Mouse (Mus musculus): ENCODE results near the gene Fastkd5. TPM values are rescaled to one million over a fixed set of nuclear protein-coding genes. Genes with fewer than 3 reads are reported as not detected.

Fastkd5 gene
- polyA plus RNA-seq, 1 experiment from 2014 or later = 13.6 TPM

DNA sequence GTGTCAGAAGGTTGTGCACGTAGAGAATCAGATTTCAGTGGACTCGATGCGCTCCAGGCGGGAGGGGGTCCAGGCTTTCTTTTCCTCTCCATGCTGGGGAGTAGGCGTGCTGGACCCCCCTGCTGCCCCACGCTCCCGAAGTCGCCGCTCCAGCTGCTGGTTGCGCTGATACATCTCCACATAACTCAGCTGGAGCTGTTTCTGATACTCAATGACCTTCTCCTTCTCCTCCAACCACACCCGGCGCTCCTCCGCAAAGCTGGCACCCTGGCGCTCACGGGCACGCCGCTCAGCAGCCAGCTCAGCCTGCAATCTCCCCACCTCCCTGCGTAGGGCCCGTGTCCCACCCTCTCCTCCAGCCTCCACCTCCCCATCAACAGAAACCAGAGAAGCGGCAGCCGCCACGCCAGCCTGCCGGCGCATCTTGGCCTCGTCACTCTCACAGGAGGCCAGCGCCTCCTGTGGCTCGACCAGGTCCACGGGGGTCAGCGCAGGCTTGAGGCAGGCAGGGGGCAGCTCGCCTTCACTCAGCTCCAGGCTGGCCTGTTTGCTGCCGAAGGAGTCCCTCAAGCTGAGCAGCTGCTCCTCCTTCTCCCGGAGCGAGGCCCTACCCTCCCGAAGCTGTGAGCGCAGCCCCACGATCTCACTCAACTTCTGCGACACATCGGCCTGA, 5.0 kb upstream of the Fastkd5 start:
- peak; percentile 40 for DNase-seq (ENCODE audit: low spot score)

- DNase-seq (ENCODE audit: low spot score) = no peak
Observed at GRCm38 (mm10) chr2:130634006-130634738, 4.3 kb upstream of the Fastkd5 start.

- no peak for DNase-seq (ENCODE audit: low spot score)
Observed at GRCm38 (mm10) chr2:130632887-130633675, 3.3 kb upstream of the Fastkd5 start.

DNA sequence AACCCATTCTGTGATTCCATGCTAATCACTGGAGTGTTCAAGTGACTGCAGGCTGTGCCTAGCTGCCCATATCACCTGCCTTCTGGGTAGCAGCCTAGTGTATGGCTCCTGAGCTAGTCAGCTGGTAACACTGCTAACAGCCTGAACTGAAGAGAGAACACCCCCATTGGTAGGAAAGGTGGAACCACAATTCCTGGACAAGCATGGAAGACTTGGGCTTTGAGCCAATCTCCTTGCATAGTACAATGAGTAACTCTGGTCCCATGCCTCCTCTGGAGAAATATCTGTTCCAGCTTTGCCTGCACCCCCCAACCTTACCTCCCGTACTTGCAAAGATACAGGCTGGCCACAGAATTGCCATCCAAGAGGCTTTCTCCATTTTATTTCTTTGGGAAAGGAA, 2.6 kb upstream of the Fastkd5 start:
- no peak for DNase-seq (ENCODE audit: low spot score)

DNA sequence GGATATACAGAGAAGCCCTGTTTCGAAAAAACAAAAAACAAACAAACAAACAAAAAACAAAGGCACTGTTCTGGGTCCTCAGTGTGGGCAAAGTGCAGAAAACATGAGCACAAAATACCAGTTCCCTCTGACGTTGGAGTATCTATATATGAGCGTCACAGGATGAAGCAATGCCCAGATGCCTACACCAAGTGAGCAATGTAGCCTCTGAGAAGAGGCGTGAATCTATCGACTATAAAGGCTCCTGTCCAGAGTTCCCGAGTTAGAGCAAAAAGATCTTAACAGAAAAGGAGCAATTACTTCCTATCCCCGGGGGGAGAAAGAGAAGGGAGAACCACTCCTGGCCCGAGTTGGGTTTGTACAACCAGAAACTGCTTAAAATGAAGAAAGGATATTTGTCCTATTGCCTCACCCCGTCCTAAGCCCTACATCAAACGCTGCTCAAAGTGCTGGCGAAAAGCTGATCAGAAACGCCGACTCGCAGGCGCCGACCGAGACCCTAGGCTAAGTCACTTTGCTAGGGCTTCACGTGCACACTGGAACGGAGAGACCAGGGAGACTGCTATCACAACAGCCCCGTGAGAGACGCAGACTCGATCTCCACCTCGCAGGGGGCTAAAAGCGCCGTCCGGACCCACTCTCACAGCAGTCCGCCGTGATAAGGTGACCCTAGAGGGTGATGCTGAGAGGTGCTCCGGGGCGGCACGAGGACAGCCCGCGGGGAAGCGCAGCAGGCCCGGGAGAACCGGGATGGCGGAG, 568 bp downstream of the Fastkd5 start:
- peak; percentile 4 for DNase-seq (ENCODE audit: low spot score)

GRCm38 (mm10) chr2:130628424-130628823, 1.4 kb downstream of the Fastkd5 start:
- DNase-seq (ENCODE audit: low spot score) = peak; percentile 10

DNA sequence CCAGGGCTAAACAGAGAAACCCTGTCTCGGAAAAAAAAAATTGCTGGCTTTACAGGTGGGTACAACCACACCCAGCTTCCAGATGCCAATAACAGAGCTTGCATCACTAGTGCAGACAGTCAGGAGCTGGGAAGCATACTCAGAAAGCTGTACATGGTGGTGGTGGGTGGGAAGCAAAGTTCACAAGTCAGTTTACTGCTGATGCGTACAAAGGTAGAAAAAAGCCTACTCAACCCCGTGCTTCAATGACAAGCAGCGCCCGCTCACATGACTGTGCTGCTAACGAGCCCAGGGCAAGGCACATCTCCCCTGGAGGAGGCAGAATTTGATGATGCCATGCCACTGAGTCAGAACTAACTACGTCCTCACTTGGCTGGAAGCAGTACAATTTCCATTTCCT, 10.9 kb downstream of the Fastkd5 start:
- no peak for DNase-seq (ENCODE audit: low spot score)

- DNase-seq (ENCODE audit: low spot score) = peak; percentile 9
Observed at GRCm38 (mm10) chr2:130613091-130613490, 16.7 kb downstream of the Fastkd5 start.

GRCm38 (mm10) chr2:130602195-130602594, 27.6 kb downstream of the Fastkd5 start:
- no peak for DNase-seq (ENCODE audit: low spot score)

GRCm38 (mm10) chr2:130598399-130598798, 31.4 kb downstream of the Fastkd5 start:
- DNase-seq (ENCODE audit: low spot score) = no peak

GRCm38 (mm10) chr2:130597601-130598010, 32.2 kb downstream of the Fastkd5 start:
- DNase-seq (ENCODE audit: low spot score) = peak; percentile 27

- no peak for DNase-seq (ENCODE audit: low spot score)
Observed at GRCm38 (mm10) chr2:130595596-130595995, 34.2 kb downstream of the Fastkd5 start.

GRCm38 (mm10) chr2:130591016-130591415, 38.8 kb downstream of the Fastkd5 start:
- no peak for DNase-seq (ENCODE audit: low spot score)

DNA sequence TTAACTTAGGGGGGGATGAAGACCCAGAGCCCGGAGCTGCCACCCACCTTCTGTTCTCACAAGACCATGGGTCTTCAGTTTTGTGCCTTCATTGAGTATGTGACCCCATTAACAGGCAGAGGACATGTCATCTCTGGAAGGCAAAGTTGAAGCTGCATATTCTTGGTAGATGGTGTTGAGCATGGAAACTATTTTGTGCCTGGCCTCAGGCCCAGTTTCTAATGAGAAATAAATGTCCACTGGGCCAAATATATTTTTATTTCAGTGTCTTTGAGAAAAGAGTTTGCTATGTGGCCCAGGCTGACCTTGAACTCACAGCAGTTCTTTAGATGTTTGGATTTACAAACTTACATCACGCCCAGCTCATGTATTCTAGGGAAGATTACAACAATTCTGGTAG, 40.1 kb downstream of the Fastkd5 start:
- no peak for DNase-seq (ENCODE audit: low spot score)

- DNase-seq (ENCODE audit: low spot score) = no peak
Observed at GRCm38 (mm10) chr2:130589157-130589556, 40.7 kb downstream of the Fastkd5 start.

DNA sequence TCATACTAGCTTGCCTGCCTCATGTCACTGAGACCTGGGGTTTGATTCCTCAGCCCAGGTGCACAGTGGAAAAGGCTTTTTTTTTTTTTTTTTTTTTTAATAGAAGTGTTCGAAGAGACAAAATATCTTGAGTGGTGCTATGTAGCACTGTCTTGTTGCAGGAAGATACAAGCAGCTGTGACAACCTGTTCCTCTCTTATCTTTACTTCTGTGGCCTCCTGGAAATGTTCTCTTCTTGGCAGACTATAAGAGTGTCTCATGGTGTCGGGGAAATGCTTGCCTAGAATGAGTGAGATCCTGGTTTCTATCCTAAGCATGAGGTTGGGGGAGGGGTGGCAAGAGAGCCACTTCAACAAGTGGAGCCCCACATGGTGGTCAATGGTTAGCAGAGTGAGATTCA, 41.5 kb downstream of the Fastkd5 start:
- DNase-seq (ENCODE audit: low spot score) = no peak

DNA sequence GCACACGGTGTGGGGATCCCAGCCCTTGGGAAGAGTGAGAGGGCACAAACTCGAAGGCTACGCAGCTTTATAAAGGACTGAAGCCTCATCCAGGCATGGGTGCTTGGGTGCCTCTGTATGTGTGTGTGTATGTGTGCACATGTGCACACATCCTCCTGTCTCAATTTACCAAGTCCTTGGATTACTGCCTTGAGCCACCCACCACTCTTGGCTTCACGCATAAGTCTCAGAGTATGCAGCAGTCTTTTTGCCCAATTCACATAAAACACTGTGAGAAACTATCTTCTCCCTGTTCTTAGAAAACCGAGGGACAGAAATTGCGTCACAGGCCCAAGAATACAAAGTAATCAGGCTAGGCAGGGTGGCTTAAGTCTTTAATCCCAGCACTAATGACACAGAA, 43.8 kb downstream of the Fastkd5 start:
- no peak for DNase-seq (ENCODE audit: low spot score)

GRCm38 (mm10) chr2:130583902-130584560, 45.8 kb downstream of the Fastkd5 start:
- DNase-seq (ENCODE audit: low spot score) = no peak

GRCm38 (mm10) chr2:130582552-130582951, 47.3 kb downstream of the Fastkd5 start, which contains the start of gene Avp:
Gene Avp, minus strand, starts transcription at chr2:130582554.
- DNase-seq (ENCODE audit: low spot score) = no peak

DNA sequence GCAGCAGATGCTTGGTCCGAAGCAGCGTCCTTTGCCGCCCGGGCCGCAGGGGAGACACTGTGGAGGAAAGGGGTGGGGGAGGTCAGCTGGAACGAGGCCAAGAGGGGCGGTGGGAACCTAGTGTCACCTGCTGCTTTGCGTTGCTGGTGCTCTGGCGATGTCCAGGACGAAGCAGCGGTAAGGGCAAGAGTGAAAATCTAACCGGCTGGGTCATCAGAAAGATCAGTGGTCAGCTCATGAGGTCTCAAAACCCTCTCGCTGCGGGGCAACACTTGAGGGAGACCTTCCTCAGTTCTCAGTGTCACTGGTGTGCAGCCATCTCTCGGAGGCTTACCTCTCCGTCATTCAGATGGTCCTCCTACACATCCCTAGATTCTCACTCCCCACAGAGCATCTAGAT, 48.6 kb downstream of the Fastkd5 start:
- DNase-seq (ENCODE audit: low spot score) = no peak

GRCm38 (mm10) chr2:130579791-130580190, 50.0 kb downstream of the Fastkd5 start:
- DNase-seq (ENCODE audit: low spot score) = peak; percentile 10

All from thymus, postnatal 0 days (tissue).